Mouse (Mus musculus): ENCODE measurements around the gene Filip1.

GRCm38 (mm10) chr9:79961630-79962285 is 50.9 kb downstream of the Filip1 start:
- TF ChIP-seq POLR2A (IDR thresholded peaks at IDR 0.05; ENCODE audit: borderline replicate concordance, extremely low read depth, low read depth, low read length) (peak; percentile 77; the same call in 1 of the 2 replicates), CTCF (IDR thresholded peaks at IDR 0.05; ENCODE audit: insufficient read depth, low read length) (no peak)
